Mouse (Mus musculus): ENCODE data around the gene Il16.

- TF ChIP-seq MAX (IDR thresholded peaks at IDR 0.05; ENCODE audit: low read depth), result no peak
- TF ChIP-seq MYOG (IDR thresholded peaks at IDR 0.05; ENCODE audit: control insufficient read depth in 1 of 3, insufficient read depth in 1 of 3, insufficient read length in 2 of 3, low read depth in 2 of 3), result no peak
Measured at GRCm38 (mm10) chr7:83742690-83743089, 2.8 kb downstream of the Il16 start.

All from myocyte (in vitro differentiated cells).